Mouse (Mus musculus): Measurements from ENCODE around the gene S100a16.

S100a16 gene

DNA sequence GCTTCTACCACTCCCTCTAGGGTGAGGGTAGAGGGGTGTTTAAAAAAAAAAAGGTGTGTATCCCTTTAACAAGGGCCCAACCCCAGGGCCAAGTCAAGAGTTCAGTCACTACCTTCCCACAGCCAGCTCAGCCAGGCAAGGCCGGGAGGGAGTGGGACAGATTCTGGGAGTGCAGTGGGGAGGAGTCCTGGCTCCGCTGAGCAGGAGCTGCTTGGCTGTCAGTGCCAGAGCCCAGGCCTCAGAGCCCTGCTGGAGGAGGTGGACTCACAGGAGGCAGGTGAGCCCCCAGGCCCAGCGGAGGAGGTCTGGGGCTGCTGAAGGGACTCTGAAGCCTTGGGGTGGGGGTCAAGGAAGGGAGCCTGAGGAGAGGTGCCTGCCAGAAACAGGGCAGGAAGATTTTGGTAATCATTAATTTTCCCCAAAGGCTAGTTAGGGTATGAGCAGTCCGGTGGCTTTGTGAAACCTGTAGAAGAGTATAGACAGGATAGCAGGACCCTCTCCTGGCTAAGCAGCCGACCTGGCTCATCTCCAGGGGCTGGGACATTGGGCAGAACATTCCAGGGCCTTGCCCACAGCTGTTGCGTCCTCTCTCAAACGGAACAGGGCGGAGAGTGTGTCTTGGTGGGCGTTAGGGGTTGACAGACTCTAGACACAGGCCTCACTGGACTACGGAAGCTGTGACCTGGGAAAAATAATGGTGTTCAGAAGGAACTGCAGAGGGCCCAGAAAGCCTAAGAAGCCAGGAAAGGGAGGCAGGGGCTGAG lies at the start of gene S100a16:
Gene S100a16 (plus strand): TSS at position 114 of the 764 bp plus-strand sequence.
- DNase-seq (ENCODE audit: low spot score in 2 of 2): peak in 1 of 2 experiments; percentile 40

DNA sequence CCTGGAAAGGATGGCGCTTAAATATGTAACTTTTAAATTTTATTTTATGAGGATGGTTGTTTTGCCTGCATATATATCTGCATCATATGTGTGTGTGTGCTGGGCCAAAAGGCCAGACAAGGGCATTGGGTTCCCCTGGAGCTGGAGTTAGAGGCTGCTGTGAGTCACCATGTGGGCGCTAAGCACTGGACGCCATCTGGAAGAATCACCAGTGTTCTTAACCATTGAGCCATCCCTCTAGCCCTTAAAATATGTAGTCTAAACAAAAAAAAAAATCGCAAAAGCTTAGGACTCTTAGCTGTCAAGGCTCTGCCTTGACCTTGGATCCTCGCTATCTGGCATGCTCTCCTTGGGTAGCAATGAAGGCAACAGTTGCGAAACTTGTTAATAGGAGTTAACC lies 48.5 kb upstream of the S100a16 start:
- DNase-seq (ENCODE audit: low spot score in 2 of 2): no peak

DNA sequence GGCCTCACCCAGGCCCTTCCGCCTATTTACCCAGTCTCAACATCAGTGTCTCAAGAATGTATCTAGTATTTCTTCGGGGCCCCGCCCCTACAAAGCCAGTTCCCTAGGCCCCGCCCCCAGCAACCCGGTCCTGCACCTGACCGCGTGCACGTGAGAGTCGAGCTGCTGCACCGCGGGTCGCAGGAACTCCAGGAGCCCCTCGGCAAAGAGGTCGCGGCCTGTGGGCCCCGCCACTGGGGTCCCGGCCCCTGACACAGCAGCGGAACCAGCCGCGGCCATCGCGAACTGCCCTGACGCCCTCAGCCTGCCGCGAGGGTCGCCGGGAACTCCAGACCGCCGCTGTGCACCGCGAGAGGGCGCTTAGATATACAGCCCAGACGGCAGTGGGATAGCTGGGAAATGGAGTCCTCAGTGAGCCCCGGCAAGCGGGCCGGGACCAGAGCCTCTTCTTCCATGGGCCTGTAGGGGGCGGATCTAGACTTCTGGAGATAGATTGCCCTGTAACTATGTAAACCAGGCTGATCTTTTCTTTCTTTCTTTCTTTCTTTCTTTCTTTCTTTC lies 46.3 kb upstream of the S100a16 start, which contains the start of gene Snapin:
Gene Snapin (minus strand): TSS at position 338 of the 561 bp plus-strand sequence.
- DNase-seq (ENCODE audit: low spot score in 2 of 2): peak; percentile 89 to 96

DNA sequence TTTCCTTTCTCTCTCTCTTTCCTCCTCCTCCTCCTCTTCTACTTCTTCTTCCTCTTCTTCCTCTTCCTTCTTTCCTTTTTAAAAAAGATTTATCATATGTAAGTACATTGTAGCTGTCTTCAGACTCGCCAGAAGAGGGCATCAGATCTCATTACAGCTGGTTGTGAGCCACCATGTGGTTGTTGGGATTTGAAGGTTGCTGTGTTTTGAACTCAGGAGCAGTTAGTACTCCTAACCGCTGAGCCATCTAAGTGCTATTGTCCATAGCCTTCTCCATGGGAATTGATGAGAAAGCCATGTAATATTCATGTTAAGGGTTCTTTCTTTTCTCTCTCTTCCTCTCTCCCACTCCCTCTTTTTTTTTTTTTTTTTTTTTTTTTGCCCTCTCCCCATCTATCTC lies 45.7 kb upstream of the S100a16 start:
- DNase-seq (ENCODE audit: low spot score in 2 of 2): no peak

DNA sequence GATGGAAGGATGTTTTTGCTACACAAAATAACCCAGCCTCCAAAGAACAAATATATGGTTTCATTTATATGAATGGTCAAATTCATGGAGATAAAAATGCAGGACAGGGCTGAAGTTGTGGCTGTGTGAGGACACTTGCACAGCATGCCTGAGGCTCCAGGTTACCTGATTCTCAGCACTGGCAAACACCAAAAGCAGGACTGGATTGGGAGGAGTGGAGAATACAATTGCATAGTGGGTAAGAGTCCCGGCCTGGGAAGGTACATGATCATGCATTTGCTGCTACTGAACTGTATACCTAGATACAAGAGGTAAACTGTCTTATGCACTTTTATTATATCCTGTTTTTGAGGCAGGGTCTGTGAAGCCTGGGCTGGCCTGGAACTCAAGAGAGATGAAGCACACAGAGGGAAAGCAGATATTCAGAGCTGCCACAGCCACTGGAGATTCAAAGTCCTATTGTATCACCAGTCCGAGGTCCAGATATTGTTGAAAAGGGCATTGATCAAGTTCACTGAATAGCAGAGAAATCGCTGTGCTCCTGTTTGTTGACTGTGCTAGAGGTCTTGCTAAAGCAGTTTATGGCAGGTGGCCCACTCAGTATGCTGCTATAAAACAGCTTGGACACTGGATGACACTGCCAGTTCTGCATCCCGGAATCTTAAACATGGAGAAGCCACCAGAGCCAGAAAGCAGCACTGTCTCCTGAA lies 43.1 kb upstream of the S100a16 start:
- DNase-seq (ENCODE audit: low spot score in 2 of 2): no peak

DNA sequence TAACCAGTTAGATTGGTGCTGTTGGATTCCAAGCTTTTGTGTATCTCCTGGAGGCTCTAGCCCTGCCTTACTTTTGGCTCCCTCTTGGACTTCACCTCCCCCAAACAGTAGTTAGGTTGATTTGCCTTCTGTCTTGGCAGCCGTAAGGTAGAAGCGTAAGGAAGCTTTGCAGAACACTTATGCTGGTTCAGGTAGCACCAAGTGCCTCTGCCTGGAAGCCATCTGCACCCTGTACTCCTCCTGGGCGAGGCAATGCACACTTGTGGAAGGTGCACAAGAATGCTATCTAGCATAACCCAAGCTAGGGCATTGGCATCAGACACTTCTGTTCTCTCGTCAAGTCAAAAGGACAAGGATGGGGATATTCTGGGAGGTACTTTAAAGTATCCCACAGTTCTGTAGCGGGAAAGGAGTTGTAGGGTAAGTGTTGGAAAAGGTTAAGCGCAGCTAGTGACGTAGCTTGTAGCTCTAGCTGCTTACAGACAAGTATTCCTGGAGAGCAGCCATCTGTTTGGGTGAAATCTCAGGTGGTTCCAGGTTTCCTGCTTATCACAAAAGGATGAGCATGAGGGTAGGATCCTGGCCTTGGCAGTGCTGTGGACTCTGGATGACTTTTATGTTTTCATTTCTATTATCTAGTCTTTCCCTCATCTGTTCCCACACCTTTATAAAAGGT lies 41.1 kb upstream of the S100a16 start:
- no peak for DNase-seq (ENCODE audit: low spot score in 2 of 2)

DNA sequence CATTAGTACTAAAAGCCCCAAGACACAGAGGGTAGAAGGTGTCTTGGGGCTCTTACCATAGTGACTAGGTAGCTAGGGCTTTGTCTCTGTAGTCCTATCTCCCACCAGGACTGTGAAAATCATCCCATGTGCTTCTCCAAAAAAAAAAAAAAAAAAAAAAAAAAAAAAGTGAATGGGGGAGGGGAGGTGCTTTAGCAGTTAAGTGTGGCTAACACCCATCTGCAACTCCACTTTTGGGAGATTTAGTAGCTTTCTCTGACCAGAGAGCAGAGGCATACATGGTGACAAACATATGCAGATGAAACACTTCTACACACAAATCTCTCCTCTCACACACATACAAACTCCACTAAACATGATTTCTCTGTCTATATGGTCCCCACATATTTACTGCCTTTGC lies 39.5 kb upstream of the S100a16 start:
- DNase-seq (ENCODE audit: low spot score in 2 of 2): no peak

DNA sequence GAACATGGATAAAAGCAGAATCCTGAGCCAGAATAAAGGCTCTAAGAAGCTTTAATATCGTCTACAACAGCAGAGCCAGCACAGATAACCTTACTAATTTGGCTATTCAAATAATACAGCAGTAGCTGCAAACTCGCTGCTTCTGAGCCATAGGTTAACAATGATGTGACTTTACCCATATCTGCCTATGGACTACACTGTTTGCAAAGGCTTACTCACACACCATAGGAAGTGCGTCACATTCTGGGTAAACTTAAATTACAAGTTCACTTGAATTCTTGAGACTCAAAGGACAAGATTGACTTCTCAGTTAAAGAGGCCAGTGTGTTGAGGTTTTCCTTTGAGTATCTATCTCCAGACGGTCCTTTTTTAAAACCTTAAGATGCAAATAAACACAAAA lies 33.6 kb upstream of the S100a16 start:
- DNase-seq (ENCODE audit: low spot score in 2 of 2): no peak

DNA sequence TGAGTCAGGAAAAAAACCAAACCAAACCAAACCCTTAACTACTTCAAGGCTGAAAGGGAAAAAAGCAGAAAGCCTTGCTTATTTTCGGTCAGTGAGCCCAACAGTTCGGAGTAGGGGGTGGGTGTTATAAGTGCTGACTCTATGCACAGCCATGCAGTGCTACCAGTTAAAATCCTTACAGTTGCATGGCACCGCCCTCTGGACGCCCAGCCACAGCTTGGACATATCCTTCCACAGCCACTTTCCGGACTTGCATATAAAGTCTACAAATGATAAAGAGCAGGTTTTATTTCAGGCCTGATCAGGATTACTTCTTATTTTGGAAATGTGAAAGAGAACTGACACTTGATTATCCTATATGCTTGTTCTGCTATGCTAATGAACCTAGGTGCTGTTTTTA lies 31.8 kb upstream of the S100a16 start:
- DNase-seq (ENCODE audit: low spot score in 2 of 2): no peak

DNA sequence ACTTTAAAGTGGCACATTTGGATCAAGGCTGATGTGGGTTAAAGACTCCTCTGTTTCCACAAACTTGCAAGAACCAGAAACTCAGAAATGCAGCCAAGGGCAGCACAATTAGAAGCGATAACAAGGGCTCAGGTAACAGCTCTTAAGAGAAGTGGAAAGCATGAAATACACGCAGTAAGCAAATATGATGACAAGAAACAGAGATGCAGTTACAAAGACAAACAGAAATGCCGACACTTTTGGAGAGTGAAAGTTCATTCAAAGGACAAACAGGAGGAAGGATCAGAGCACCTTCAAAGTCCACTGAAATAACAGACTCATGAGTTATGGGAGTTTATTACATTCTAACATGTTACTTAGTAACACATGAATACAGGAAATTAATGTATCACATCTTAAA lies 30.7 kb upstream of the S100a16 start:
- no peak for DNase-seq (ENCODE audit: low spot score in 2 of 2)

DNA sequence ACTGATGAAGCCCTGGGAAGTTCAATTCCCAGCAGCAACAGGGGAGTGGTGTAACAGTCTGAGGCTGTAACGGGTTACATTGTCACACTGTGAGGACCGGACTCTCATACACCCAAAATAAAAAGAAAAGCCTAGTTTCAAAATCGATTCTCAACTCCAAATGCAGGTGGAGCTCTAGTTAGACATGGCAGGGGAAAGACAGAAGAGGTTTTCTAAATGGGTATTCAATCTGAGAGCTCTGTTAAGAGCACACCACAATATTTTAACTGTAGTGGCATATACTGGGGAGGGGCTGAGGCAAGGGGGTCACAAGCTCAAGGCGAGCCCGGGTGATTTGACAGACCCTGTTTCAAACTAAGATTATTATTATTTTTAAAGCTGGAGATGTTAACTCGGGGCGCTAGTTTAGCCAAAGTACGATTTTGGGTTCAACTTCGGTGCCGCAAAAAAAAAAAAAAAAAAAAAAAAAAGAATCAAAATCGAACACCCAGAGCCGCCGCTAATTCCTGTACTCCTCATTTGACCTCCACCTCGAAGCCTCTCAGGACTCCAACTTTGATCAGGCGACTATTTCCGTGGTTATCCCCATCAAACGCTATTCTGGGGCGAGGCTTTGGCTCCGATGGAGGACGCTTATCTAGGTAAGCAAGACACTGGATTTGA lies 28.6 kb upstream of the S100a16 start:
- no peak for DNase-seq (ENCODE audit: low spot score in 2 of 2)

DNA sequence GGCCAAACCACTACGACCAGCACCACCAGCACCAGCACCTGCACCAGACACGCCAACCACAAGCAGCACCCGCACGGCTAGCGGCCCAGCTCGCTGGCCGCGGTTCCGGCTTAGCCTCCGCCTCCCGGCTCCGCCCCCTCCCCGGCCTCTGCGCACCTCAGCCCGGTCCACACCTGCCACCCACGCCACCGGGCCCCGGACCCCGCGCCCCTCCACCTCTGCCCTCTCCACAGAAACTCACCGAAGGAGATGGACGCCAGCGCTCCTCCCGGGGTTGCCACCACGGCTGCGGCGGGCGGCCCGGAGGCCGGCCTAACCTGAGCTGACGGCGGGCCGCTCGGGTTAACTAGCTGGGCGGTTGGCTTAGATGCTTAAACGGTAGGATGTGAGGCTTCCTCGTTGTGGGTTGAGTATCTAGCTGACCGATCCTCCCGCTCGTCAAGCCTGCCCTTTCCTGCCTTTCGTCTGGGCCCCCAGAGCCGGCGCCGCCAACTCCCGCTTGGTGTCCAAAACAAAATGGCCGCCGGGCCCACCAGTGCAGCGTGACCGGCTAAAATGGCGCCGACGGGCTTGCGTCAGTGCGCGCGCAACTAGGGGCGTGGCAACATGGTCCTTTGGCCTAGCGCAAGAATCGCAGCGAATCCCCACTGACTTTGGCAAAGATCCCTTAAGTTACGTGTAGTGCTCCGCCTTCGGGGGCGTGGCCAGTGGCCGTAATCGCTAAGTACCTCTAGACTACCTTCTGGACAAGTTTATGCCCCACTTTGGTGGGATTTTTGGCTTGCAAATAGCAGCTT lies 27.9 kb upstream of the S100a16 start, which contains the start of gene Chtop:
Gene Chtop (minus strand): TSS at position 549 of the 797 bp plus-strand sequence.
- peak; percentile 97 to 100 for DNase-seq (ENCODE audit: low spot score in 2 of 2)

DNA sequence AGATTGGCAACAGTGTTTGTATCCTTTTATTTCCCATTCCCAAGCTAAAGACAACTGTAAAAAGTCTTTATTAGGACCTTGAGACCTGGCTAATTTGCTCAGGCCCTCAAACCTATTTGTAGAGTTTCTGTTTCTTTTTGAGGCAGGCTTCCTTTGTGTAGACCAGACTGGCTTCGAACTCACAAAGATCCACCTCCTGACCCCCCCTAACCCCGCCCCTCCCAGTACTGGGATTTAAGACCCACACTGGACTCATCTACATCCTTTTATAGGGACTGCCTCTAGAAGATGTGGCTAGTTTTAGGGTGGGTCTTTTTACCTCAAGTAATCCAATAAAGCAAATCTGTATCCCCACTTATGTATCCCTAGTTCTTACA lies 27.3 kb upstream of the S100a16 start:
- no peak for DNase-seq (ENCODE audit: low spot score in 2 of 2)

DNA sequence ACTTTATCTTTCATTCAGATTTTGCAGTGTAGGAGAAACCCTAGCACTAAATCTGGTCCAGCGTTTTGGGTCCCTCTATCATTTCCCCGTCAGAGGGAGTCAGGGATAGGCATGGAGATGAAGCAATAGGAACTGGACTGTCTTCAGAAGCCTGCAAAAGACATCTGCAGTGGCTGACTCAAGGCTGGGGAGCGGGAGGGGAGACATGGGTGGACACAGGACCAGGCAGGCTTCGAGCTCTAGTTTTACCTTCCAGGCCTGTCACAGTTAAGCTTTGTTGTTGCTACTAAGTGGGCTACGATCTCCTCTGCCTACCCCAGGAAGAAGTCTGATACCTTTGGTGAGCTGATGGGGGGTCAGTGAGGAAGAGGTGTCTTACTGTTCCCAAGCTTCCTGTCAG lies 24.8 kb upstream of the S100a16 start:
- DNase-seq (ENCODE audit: low spot score in 2 of 2): no peak

DNA sequence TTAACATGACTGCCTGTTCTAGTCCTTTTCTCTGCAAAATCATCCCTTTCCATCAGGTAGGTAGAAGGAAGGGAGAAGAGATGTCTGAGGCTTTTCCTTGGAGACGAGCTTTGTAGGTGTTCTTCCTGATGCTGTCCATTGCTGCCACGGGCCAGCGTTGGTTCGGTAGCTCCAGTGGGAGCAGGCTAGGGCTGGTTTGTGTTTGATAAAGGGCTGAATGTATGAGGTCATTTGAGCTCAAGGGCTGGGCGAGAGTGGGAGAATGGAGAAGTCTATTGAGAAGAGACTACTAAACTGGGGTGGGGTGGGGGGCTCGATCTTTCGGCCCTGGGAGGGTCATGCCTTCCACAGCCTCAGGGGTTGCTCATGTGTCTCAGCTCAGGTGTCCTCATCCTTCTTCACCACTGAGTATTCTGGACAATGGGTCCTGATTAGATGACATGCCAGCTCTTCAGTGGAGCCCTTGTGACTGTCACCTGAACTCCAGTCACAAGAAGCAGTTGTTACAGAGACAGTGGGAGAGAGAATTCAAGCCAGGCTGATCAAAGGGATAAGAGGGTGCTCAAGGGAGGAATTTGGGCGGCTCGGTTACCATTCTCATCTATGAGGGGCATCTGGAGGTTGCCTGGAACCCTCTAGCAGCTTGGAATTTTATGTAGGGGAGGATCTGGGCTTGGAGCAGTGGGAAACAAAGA lies 24.0 kb upstream of the S100a16 start:
- DNase-seq (ENCODE audit: low spot score in 2 of 2): no peak

DNA sequence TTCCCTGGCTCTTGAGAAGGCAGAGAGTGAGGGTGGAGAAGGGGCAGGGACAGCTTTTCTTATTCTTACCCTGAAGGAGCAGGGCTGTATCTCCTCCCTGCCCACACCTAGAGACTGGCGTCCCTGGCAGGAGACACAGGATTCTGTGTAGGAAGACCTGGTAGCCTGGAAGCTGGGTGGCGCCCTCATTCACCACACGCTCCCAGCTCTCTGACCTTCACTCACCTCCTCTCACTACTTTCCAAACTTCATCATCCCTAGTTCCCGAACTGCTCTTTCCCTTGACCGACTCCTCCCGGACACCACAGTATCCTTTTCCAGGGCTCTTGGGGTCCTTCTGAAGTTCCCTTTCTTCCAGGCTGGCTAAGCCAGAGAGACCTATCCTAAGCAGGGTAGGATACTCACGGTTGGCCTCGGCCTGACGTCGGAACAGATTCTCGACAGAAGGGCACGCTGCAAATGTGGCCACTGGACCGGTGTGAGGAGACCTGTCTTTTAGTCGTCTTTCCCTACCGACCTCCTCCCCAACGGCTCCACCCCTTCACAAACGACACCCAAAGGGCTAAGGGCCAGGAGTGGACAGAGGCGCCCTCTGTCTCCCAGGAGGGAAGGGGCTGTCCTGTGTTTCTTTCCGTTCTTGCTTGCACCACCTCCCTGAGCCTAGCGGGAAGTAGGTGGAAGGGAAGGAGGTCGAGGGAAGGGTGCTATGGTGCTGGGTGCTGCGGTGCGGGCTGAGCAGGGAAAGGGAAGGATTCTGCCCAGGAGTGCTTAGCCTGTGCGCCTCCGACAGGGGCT lies 23.1 kb upstream of the S100a16 start, which contains the start of the genes S100a1 and S100a13:
Gene S100a1 (minus strand): TSS at position 597 of the 795 bp plus-strand sequence.
Gene S100a13 (plus strand): TSS at position 640 of the 795 bp plus-strand sequence.
- peak in 1 of 2 experiments; percentile 44 for DNase-seq (ENCODE audit: low spot score in 2 of 2)

DNA sequence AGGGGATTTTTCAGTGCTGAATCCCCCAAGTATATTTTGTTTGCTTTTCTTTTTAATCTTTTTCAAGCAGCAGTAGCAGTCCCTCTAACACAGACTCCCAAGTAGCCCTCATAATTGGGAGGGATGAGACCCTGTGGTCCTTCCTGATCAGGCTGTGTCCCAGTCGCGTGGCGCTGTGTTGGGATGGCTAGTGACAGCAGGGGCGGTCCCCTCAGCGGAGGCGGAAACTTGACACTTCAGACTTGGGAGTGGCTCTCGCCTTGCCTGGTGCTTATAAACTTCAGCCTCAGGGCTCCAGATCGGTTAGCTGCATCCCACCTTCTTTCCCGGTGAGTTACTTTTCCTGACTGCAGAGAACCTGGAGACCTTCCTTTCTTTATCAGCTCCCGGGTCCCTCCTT lies 22.4 kb upstream of the S100a16 start:
- DNase-seq (ENCODE audit: low spot score in 2 of 2): no peak

DNA sequence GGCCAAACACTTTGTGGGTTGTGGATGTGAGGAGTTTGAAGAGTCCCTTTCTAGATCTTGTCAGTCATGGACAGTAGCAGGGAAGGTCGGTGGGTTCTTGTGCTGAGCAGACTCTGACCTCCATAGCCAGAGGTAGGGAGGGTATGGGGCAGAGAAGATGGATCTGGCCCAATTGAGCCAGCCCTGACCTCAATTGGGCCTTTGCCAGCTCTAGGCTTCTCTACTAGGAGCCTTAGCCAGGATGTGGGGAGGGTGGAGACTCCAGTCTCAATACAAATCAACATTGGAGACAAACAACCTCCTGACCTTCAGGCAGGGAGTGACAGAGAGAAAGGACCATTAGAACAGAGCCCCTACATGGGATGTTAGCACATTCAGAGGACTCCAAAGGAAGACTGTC lies 21.8 kb upstream of the S100a16 start:
- no peak for DNase-seq (ENCODE audit: low spot score in 2 of 2)

DNA sequence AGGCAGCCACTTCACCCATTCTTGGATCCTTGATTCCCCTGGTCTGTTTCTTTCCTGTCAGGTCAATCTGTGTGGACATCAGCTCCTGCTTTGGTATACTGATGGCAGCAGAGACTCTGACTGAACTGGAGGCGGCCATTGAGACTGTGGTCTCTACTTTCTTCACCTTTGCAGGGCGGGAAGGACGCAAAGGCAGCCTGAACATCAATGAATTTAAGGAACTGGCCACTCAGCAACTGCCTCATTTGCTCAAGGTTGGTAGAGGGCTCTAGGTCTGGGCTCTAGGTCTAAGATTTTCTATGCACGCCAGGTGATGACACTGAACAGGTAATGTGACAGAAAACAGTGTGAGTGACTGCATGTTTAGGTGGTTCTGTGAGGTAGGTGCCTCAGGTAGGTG lies 21.3 kb upstream of the S100a16 start:
- no peak for DNase-seq (ENCODE audit: low spot score in 2 of 2)
